Mouse (Mus musculus): ENCODE measurements at regions not wholly inside any gene's neighbourhood (a gene's known extent, or its start where the extent isn't known, plus 50 kb on each side); places are given as distances from the start of the nearest gene placed in this dataset.

- DNase-seq: no peak
These were observed 180.2 kb upstream of the Syt10 start for GRCm38 (mm10) chr15:90021746-90022312.

- DNase-seq: no peak
These were observed 181.5 kb upstream of the Syt10 start for GRCm38 (mm10) chr15:90023164-90023563.

GRCm38 (mm10) chr15:90034356-90034755, 189.8 kb upstream of the Alg10b start:
- no peak for DNase-seq

GRCm38 (mm10) chr15:90045683-90046082, 178.4 kb upstream of the Alg10b start:
- no peak for DNase-seq

GRCm38 (mm10) chr15:90062021-90062420, 162.1 kb upstream of the Alg10b start:
- DNase-seq: no peak

DNA sequence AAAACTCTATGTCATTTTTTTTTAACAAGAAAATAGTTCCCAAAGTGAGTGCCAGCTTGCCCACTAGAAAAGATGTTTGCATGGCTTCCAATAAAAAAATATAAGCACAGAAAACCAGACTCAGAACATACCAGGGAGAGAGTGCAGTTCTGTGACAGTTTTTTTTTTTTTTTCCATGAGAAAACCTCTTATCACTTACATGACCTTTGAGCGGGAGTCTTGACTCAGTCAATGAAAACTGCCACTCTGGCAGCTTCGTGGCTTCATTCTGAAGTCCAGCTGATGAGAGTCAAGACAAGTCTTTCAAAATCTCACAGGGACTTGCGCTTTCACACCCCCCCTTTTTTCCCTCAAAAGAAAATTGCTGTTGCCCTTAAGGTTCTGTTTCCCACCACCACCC, 158.3 kb upstream of the Alg10b start:
- DNase-seq: no peak

GRCm38 (mm10) chr15:90072078-90072477, 152.0 kb upstream of the Alg10b start:
- DNase-seq: no peak

DNA sequence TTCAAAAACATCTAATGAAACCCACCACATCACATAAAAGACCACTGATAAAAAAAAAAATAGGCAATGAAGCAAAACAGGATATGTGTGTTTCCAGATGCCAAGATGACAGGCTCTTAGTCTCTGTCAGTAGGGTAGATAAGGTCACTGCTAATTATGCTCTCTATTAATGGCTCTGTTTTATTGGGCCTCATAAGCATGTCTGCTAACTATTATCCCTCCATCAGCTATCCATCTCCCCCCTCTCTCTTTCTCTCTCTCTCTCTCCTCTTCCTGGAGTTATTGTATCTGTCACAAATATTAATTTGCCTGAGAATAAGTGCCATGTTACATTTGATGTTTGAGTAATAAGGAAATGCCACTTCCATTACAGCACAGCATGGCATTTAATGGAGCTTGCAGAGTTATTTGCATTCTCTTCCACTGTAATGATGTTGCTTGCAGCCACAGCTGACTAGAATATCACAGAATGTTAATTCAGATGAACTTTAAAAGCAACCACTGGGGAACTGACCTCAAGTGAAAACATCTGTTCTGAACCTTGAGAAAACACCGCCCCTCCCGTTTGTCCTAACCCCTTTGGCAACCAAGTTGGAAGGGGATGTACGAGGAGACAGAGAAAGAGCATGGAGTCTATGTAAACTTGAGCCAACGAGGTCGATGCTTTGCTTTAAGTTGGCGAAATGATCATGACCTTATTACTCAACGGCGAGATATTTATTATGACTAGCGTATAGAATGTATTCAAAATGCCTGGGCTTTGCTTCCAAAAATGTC, 141.7 kb upstream of the Alg10b start:
- no peak for DNase-seq

- peak; percentile 3 for DNase-seq
These were observed 114.6 kb upstream of the Alg10b start for GRCm38 (mm10) chr15:90109445-90109988.

DNA sequence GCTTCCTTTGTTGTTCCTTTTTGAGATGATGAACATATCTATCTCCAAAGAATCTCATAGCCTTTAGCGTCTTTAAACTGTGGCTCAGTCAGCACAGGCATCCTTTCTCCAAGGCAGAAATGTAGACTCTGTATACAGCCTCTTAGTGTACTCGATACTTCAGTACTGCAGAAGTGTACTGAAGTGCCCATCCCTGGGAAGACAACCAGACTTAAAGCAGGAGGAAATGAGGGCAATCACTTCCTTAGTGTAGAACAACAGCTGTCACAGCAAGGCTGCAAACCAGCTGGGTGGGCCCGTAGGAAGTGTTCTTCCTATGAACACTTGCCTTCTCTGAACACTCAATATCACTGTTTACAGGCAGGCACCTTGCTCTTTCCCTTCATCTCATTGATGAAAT, 110.5 kb upstream of the Alg10b start:
- DNase-seq: no peak

DNA sequence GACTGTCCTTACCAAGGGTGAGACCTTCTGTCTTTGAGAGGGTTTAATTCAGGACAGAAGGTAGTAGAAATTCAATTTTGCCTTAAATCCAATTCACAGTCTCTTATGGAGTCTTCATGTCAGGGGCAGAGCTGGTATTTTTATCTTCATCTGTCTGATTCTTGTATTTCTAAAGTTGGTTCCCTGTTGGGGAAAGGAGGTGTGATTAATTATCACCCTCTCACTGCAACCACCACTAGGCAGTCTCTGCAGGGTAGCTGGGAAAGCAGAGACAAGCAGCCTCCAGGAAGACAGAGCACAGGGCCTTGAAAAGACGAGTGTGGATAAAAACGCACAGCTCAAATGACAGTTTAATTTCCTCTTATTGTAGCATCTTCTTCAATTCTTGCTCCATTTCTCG, 104.4 kb upstream of the Alg10b start:
- no peak for DNase-seq

DNA sequence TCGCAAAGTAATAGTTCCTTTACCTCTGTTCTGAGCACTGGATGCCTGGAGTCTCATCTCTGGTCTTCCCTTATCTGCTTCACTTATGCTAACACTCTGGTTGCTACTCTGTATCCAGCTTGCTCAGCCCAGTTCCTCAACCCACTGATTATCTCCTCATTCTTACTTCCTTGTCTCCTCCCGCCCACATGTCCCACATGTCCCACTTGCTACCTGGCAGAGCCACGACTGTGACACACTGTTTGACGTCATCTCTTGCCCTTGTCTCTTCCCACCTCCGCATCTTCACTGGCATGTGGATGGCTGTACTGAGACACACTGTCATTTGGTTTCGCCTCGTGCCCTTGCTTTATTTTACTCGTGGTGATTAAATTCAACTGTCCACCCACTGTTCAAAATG, 100.1 kb upstream of the Alg10b start:
- DNase-seq: no peak

GRCm38 (mm10) chr15:90125146-90125545, 99.0 kb upstream of the Alg10b start:
- no peak for DNase-seq

- DNase-seq: no peak
These were observed 92.3 kb upstream of the Alg10b start for GRCm38 (mm10) chr15:90131777-90132176.

DNA sequence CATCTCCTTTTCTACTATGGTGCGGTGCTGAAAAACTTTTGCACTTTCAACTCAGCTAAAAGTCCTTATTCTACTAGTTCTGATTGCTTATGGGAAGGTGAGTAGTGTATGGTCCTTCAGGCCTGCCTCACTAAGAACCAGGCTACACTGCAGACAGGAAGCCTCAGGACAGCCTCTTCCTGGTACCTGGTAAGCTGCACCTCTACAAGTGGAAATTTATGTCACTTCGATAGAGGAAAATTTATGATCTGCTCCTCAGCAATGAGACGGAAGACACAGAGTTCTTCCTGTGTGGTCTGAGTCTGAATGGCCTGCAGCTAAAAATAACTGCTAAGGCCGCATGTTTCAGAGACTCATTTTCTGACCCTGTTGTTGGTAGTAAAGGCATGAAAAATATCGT, 83.1 kb upstream of the Alg10b start:
- no peak for DNase-seq

GRCm38 (mm10) chr15:90148663-90149062, 75.4 kb upstream of the Alg10b start:
- DNase-seq: no peak

- no peak for DNase-seq
These were observed 70.1 kb upstream of the Alg10b start for GRCm38 (mm10) chr15:90153821-90154560.

Measured in adrenal gland, postnatal 14 days (tissue).